Comparison of ENCODE assay signal across 1 mouse cellular context in genomic region chr5:76525066-76525465, GRCm38 (mm10).
TF ChIP-seq lines count a peak whose summit lies in the region.

No protein-coding gene starts in this region.

TF ChIP-seq in MEL, 35 proteins besides CTCF, POLR2A, EP300 and RAD21 (continued from another document):
- no peak for TF ChIP-seq NELFE (IDR thresholded peaks at IDR 0.05; ENCODE audit: low read depth, low read length)
TF ChIP-seq in MEL: peak in this region for 0.
